Mouse (Mus musculus): Measurements from ENCODE around the gene Mpg. TPM values are rescaled to one million over a fixed set of nuclear protein-coding genes. Genes with fewer than 3 reads are reported as not detected.
A peak's percentile ranks its signal among the peaks of the same experiment; 100 is the strongest.

Mpg gene
- polyA plus RNA-seq, 1 experiment from 2014 or later: 42.7 TPM

DNA sequence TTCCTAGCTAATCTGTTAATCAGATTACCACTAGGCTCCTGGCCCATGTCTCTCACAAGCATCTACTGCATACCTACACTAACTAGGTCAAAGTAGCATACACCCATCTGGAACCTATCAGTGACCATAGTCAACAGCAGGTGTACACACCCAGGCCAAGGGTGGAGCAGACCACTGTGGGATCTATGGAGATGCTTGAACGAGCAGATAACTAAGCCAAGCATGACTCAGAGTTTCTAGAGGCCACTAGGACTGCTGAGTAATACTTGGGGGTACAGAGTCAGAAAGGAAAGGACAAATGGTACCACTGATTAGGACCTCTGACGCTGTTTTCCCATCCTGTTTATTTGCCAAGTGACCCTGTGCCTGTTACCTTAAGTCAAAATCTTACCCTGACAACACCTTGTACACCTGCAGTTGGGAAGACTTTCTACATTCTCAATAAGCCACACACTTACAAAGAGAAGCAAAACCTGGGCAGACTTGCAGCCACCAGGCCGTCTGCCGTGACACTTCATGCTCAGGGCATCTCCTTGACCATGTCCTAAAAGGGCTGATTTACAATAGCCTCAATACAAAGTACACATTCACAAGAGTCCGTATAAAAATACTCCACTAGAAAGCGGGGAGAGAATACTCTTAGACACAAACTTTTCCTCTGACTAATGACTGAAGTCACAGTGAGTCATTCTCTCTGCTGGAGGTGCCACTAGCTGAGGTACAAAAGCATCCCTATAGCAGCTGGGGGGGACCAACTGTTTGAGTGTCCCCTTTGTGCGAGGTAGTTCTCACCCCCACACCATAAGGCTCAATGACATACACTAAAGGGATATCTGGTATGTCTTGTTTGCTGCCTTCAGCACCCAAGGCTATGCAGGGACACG lies 24.8 kb downstream of the Mpg start:
- no peak overlapping the region for H3K4me2 ChIP-seq (replicated peaks)
- H3K4me3 ChIP-seq: no peak overlapping the region
- H3K9me3 ChIP-seq: no peaks in the 10 kb centered on the region
- peaks cover 87% of the 10 kb centered on the region for H3K36me3 ChIP-seq
- 89% methylated on average over 8 of the region's 8 CpGs for WGBS
- no peaks in the 10 kb centered on the region for H3K4me1 ChIP-seq
- ATAC-seq (ENCODE audit: low FRiP score, low read depth): no peak
- no peaks in the 10 kb centered on the region for H3K27me3 ChIP-seq
- no peak overlapping the region for H3K9ac ChIP-seq
- no peak overlapping the region for H3K27ac ChIP-seq

DNA sequence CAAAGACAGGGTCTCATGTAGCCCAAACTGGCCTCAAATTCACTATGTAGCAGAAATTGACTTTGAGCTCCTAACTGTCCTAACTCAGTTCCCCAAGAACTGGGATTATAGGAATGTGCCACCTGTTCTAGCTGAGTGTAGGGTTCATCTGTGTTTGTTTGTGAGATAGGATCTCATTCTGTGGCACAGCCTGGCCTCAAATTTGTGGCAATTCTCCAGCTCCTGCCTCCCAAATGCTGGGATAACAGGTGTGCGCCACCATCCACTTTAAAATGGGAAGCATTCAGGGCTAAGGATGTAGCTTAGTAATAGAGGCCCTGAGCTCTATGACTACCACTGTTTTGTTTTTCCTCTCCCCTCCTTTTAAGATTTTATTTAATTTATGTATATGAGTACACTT lies 26.8 kb downstream of the Mpg start:
- Histone ChIP-seq H3K27ac (no peak overlapping the region), H3K4me3 (no peak overlapping the region), H3K9me3 (no peaks in the 10 kb centered on the region), H3K4me2 (replicated peaks) (no peak overlapping the region), H3K27me3 (no peaks in the 10 kb centered on the region), H3K9ac (no peak overlapping the region), H3K36me3 (peaks cover 74% of the 10 kb centered on the region), H3K4me1 (no peaks in the 10 kb centered on the region)
- ATAC-seq (ENCODE audit: low FRiP score, low read depth): no peak
- 97% methylated on average over 1 of the region's 1 CpGs for WGBS

DNA sequence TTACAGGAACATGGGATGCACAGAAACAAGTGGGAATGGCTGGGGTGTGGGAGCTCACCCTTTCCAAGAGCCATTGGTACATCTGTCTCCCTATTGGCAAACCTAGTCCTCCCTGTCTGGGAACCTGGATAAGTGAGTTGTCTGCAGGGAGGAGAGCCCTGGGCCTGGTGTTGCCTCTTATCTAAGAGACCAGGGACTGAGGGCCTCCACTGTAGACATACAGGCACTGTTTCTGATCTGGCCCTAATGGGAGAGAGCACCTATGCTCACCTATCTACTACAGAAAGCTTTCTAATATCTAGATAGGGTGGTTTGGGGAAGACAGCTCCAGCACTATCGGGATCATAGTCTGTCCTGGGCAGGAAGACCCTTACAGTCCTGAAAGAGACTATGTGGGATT lies 29.8 kb downstream of the Mpg start:
- H3K4me2 ChIP-seq (replicated peaks): no peak overlapping the region
- no peak overlapping the region for H3K9ac ChIP-seq
- no peaks in the 10 kb centered on the region for H3K27me3 ChIP-seq
- no peaks in the 10 kb centered on the region for H3K9me3 ChIP-seq
- H3K4me1 ChIP-seq: no peaks in the 10 kb centered on the region
- 98% methylated on average over 1 of the region's 1 CpGs for WGBS
- no peak for ATAC-seq (ENCODE audit: low FRiP score, low read depth)
- peaks cover 63% of the 10 kb centered on the region for H3K36me3 ChIP-seq
- H3K27ac ChIP-seq: no peak overlapping the region
- H3K4me3 ChIP-seq: no peak overlapping the region

DNA sequence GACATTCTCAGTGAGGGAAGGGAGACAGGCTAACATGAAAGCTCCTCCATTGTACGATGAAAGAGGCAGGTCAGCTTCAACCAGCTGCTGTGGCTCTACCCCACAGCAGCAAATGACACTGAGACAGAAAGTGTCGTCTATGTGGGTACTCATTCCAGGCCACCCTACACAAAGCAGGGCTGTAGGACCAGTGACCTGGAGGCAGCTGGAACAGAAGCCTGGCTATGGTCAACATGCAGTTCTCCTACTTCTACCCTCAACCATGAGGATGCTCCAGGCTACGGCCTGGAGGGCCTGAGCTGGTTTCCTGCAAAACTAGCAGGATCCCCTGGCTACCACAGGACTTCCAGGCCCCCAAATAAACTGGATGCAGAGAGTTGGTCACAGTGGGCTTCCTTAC lies 30.3 kb downstream of the Mpg start:
- no peak for ATAC-seq (ENCODE audit: low FRiP score, low read depth)
- H3K27ac ChIP-seq: no peak overlapping the region
- no peak overlapping the region for H3K9ac ChIP-seq
- no peaks in the 10 kb centered on the region for H3K4me1 ChIP-seq
- no peaks in the 10 kb centered on the region for H3K9me3 ChIP-seq
- H3K4me2 ChIP-seq (replicated peaks): no peak overlapping the region
- no peak overlapping the region for H3K4me3 ChIP-seq
- H3K27me3 ChIP-seq: no peaks in the 10 kb centered on the region
- H3K36me3 ChIP-seq: peaks cover 60% of the 10 kb centered on the region
- WGBS: 87% methylated on average over 3 of the region's 3 CpGs

DNA sequence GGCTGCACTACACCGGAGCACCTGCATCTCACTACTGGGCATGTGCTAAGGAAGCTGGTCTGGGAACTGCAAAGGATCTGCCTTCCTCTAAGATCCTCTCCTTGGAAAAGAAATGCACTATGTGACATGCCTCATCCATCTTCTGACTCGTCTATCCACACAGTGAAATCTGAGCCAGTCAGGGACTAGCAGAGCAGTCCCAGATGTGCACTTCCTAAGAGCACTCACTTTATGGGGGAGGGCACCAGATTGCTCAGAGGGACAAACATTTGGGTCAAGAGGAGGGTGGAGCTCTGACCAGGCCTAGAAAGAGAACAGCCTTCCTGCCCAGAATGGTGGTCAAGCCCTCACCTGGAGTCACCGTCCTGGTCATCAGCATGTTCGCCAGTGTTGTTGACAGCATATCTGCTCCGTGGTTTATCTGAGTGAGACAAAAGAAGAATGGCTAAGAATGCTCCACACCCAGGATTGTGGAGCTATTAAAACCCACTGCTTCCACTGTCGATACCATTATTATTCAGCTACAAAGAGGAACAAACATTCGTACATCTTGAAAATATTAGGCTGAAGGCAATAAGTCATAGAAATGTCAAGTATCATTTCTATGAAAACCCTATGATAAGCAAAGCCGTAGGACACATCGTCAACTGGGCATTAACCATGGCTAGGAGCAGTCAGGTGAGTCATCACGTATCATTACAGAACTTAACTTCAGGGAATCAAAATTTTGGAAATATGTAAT lies 36.5 kb downstream of the Mpg start:
- peaks cover 24% of the 10 kb centered on the region for H3K36me3 ChIP-seq
- H3K4me2 ChIP-seq (replicated peaks): no peak overlapping the region
- H3K9ac ChIP-seq: no peak overlapping the region
- WGBS: 73% methylated on average over 10 of the region's 10 CpGs
- H3K27me3 ChIP-seq: no peaks in the 10 kb centered on the region
- H3K9me3 ChIP-seq: no peaks in the 10 kb centered on the region
- H3K4me3 ChIP-seq: no peak overlapping the region
- H3K4me1 ChIP-seq: peaks cover 12% of the 10 kb centered on the region
- ATAC-seq (ENCODE audit: low FRiP score, low read depth): no peak
- H3K27ac ChIP-seq: no peak overlapping the region

DNA sequence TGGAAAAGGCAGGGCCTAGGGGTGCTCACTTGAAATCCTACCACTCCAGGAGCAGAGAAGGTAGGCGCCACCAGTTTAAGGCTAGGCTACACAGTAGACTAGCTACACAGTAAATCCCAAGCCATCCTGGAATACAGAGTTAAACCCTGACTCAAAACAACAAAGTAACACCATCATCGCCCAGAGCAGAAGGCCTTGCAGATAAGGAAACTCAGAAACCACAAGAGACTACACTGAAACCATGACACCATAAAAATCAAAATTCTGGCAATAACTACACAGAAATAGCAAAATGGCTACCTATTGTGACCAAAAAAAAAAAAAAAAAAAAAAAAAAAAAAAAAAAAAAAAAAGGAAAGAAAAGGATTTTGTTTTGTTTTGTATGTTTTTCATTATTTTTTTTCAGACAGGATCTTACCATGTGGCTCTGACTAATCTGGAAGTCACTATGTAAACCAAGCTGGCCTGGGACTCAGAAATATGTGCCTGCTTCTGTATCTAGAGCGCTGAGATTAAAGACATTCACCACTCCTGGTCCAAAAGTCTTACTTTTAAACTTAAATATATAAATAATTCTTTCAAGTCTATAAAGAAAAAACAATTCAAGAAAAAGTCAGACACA lies 38.9 kb downstream of the Mpg start:
- Histone ChIP-seq H3K27ac (no peak overlapping the region), H3K9me3 (no peaks in the 10 kb centered on the region), H3K4me2 (replicated peaks) (no peak overlapping the region), H3K36me3 (peaks cover 21% of the 10 kb centered on the region), H3K9ac (no peak overlapping the region), H3K4me3 (no peak overlapping the region), H3K4me1 (peaks cover 16% of the 10 kb centered on the region), H3K27me3 (no peaks in the 10 kb centered on the region)
- 84% methylated on average over 3 of the region's 3 CpGs for WGBS
- ATAC-seq (ENCODE audit: low FRiP score, low read depth): no peak

DNA sequence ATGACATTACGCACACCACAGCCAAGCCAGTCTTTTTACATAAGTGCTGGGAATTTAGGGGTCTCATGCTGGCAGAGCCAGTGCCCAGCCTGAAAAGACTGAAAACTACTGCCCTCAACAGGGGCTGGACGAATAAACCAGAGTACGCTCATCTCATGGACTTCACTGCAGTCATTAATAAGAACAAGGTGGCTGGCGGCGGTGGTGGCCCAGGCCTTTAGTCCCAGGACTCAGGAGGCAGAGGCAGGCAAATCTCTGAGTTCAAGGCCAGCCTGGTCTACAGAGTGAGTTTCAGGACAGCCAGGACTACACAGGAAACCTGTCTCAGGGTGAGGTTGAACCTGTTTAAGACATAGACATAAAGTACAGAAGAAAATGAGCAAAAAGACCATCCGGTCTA lies 39.9 kb downstream of the Mpg start:
- H3K9ac ChIP-seq: 0 out of 2 replicates have a peak overlapping the region, but pooled peaks have one; percentile 1
- peaks cover 12% of the 10 kb centered on the region; the same call in 1 of the 2 replicates for H3K36me3 ChIP-seq
- peaks cover 16% of the 10 kb centered on the region for H3K4me1 ChIP-seq
- H3K27ac ChIP-seq: peak overlapping the region; percentile 40; the same call in 1 of the 2 replicates
- no peak overlapping the region for H3K4me3 ChIP-seq
- peak overlapping the region; percentile 9; the same call in 1 of the 2 replicates for H3K4me2 ChIP-seq (replicated peaks)
- no peaks in the 10 kb centered on the region for H3K9me3 ChIP-seq
- no peaks in the 10 kb centered on the region for H3K27me3 ChIP-seq
- WGBS: 88% methylated on average over 6 of the region's 6 CpGs
- ATAC-seq (ENCODE audit: low FRiP score, low read depth): no peak

DNA sequence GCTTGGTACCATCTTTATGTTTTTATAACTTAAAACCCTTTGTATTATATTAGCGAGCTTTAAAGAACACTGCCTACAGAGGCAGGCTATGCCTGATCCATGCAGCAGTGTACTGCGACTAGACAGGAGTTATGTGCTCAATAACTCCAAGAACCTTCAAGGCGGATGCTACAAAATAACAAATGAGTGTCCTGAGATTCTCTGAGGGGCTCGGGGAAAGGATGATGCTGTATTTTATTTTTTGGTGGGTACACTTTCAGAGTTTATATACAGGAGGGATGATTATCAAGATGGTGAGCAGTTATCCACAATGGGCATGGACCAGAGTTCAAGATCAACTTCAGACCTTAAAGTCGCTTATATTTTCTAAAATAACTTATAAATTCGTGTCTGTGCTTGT lies 40.5 kb downstream of the Mpg start:
- Histone ChIP-seq H3K4me1 (peaks cover 16% of the 10 kb centered on the region), H3K9ac (peak overlapping the region; percentile 91), H3K4me3 (peak overlapping the region; percentile 75), H3K9me3 (no peaks in the 10 kb centered on the region), H3K27ac (peak overlapping the region; percentile 91), H3K4me2 (replicated peaks) (peak overlapping the region; percentile 66), H3K36me3 (peaks cover 8% of the 10 kb centered on the region; the same call in 1 of the 2 replicates), H3K27me3 (no peaks in the 10 kb centered on the region)
- ATAC-seq (ENCODE audit: low FRiP score, low read depth): no peak
- 27% methylated on average over 6 of the region's 6 CpGs for WGBS

DNA sequence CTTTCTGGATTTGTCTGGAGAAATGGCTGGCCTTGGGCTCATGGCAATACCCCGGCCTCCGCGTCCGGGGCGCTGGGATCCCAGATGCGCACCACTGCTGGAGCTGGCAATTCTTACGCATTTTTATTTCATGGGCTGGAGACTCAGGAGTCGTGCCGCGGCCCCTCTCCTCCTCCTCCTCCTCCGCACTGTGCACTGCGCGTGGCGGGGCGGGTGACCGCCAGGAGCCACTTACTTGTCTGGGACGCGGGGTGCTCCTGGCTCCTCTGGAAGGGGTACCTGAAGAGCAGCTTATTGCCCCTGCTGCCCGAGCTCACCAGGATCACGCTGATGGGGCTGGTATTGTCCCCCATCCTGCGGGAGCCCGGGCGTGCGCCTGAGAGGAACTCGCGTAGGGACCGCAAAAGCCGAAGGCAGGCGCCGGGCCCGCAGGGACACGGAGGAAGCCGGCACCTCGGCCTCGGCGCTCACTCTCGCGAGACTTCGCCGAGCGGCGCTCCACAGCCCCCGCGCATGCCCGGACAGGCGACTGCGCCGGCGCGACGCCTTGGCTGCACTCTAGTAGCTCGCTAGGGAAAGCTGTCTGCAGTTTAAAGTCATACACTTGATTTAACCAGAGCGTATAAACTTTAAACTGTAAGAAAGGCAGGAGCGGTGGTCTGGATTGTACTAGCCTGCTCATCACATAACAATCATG lies 41.0 kb downstream of the Mpg start, which contains the start of gene Nprl3:
Gene Nprl3 (minus strand): TSS at position 520 of the 697 bp plus-strand sequence.
- peaks cover 16% of the 10 kb centered on the region for H3K4me1 ChIP-seq
- H3K27me3 ChIP-seq: no peaks in the 10 kb centered on the region
- H3K4me2 ChIP-seq (replicated peaks): peak within 1 kb of the TSS; percentile 66
- H3K36me3 ChIP-seq: peaks cover 4% of the 10 kb centered on the region; the same call in 1 of the 2 replicates
- no peaks in the 10 kb centered on the region for H3K9me3 ChIP-seq
- H3K27ac ChIP-seq: peak within 1 kb of the TSS; percentile 91
- WGBS: under 1% methylated on average over 54 of the region's 54 CpGs
- H3K9ac ChIP-seq: peak within 1 kb of the TSS; percentile 91
- peak; percentile 98 for ATAC-seq (ENCODE audit: low FRiP score, low read depth)
- H3K4me3 ChIP-seq: peak within 1 kb of the TSS; percentile 75

DNA sequence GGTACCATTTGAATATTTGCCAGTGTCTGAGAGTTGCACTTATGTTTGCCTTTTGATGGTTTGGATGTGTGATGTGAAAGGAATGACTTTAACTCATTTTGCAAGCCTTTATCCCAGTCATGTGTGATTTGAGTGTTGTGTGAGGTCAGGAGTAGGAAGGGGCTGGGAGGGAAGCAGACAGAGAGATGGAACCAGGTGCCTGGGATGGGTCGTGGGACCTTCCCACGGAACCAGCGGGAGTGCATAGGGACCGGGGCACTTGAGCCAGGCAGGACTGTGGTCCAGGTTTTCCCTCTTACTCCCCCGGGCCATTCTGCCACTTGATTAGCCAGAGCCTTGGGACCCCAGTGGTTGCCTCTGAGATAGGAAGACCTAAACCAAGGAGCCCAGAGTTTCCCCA lies 41.7 kb downstream of the Mpg start:
- WGBS: 24% methylated on average over 5 of the region's 5 CpGs
- peak; percentile 1; the same call in 1 of the 2 replicates for ATAC-seq (ENCODE audit: low FRiP score, low read depth)
- Histone ChIP-seq H3K4me2 (replicated peaks) (peak overlapping the region; percentile 66), H3K36me3 (no peaks in the 10 kb centered on the region), H3K9ac (peak overlapping the region; percentile 91), H3K27me3 (no peaks in the 10 kb centered on the region), H3K9me3 (no peaks in the 10 kb centered on the region), H3K4me1 (peaks cover 16% of the 10 kb centered on the region), H3K27ac (peak overlapping the region; percentile 91), H3K4me3 (peak overlapping the region; percentile 75)

DNA sequence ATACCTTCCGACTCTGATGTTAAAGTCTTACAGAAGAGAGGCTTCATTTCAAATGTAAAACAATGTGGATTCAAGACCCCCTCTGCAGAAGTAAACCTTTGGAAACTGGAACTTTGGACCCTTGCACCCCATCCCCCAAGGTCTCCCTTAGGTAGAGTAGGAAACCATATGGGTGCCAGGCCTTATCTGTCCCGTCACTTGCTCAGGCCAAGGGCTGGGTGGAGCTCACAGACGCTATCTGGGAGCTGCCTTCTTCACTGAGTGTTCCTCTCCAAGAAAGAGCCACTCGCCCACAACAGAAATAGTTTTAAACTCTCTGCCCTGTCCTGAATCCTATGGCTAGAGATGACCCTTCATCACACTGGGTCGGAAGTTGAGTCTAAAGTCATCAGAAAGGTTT lies 42.6 kb downstream of the Mpg start:
- no peak for ATAC-seq (ENCODE audit: low FRiP score, low read depth)
- WGBS: 87% methylated on average over 5 of the region's 5 CpGs

More for the DNA sequence above, 42.6 kb downstream of the Mpg start:
- H3K9ac ChIP-seq: no peak overlapping the region
- H3K36me3 ChIP-seq: no peaks in the 10 kb centered on the region
- H3K4me2 ChIP-seq (replicated peaks): no peak overlapping the region
- H3K27ac ChIP-seq: no peak overlapping the region
- H3K4me3 ChIP-seq: no peak overlapping the region
- no peaks in the 10 kb centered on the region for H3K27me3 ChIP-seq
- no peaks in the 10 kb centered on the region for H3K9me3 ChIP-seq
- H3K4me1 ChIP-seq: peaks cover 16% of the 10 kb centered on the region

Data from limb, embryonic 13.5 days (tissue).